Comparison of ENCODE assay signal across 8 mouse cellular contexts in genomic region chr6:87335935-87336295, GRCm38 (mm10). TPM values are rescaled to one million over a fixed set of nuclear protein-coding genes. Genes with fewer than 3 reads are reported as not detected.
A peak's percentile ranks its signal among the peaks of the same experiment; 100 is the strongest.
DNase-seq lines count a peak whose midpoint lies in the region; ATAC-seq lines count a peak whose summit lies in the region.
"Had no signal": no experiment of that assay in that cellular context is flagged by ENCODE, and none has a peak within 500 bp of the region (broad histone marks: within the 10 kb centered on the region; RNA-seq: fewer than 3 reads in every experiment).

No protein-coding gene starts in this region.

- H3K9ac ChIP-seq in kidney, embryonic 16.5 days (replicated peaks; ENCODE audit: low read length) = no peak overlapping the region
- no peak overlapping the region; the same call in 1 of the 2 replicates for H3K9ac ChIP-seq in embryonic facial prominence, embryonic 14.5 days (ENCODE audit: low read depth, low read length)
- no peak overlapping the region for H3K9ac ChIP-seq in intestine, embryonic 14.5 days (ENCODE audit: low read length)
- H3K9ac ChIP-seq in midbrain, embryonic 16.5 days (ENCODE audit: low read depth, low read length) = no peak overlapping the region

- peaks cover 3% of the 10 kb centered on the region; the same call in 1 of the 2 replicates for H3K27me3 ChIP-seq in kidney, embryonic 16.5 days (ENCODE audit: insufficient read depth, low read length)
- no peaks in the 10 kb centered on the region for H3K27me3 ChIP-seq in embryonic facial prominence, embryonic 14.5 days (replicated peaks; ENCODE audit: control insufficient read depth, insufficient read depth, low read length)
- H3K27me3 ChIP-seq in intestine, embryonic 14.5 days (replicated peaks; ENCODE audit: control insufficient read depth, insufficient read depth, low read length) = no peaks in the 10 kb centered on the region
- H3K27me3 ChIP-seq in midbrain, embryonic 16.5 days (ENCODE audit: control insufficient read depth, insufficient read depth, low read depth, low read length) = no peaks in the 10 kb centered on the region

- H3K4me2 ChIP-seq in kidney, embryonic 16.5 days (replicated peaks; ENCODE audit: low read depth, low read length) = peak overlapping the region; percentile 91; the same call in 1 of the 2 replicates
- H3K4me2 ChIP-seq in embryonic facial prominence, embryonic 14.5 days (ENCODE audit: low read depth, low read length) = peak overlapping the region; percentile 83; the same call in 1 of the 2 replicates
- H3K4me2 ChIP-seq in intestine, embryonic 14.5 days (ENCODE audit: low read length) = peak overlapping the region; percentile 64; the same call in 1 of the 2 replicates
- H3K4me2 ChIP-seq in midbrain, embryonic 16.5 days (ENCODE audit: low read length) = no peak overlapping the region

- H3K9me3 ChIP-seq in kidney, embryonic 16.5 days (ENCODE audit: low read length) = no peaks in the 10 kb centered on the region
- H3K9me3 ChIP-seq in embryonic facial prominence, embryonic 14.5 days (ENCODE audit: control insufficient read depth, low read length) = no peaks in the 10 kb centered on the region
- no peaks in the 10 kb centered on the region for H3K9me3 ChIP-seq in intestine, embryonic 14.5 days (ENCODE audit: control insufficient read depth, low read length)
- H3K9me3 ChIP-seq in midbrain, embryonic 16.5 days (replicated peaks; ENCODE audit: control insufficient read depth, low read length, poor library complexity, severe bottlenecking) = no peaks in the 10 kb centered on the region

- peak overlapping the region; percentile 79 for H3K4me3 ChIP-seq in kidney, embryonic 16.5 days (ENCODE audit: low read length)
- H3K4me3 ChIP-seq in embryonic facial prominence, embryonic 14.5 days (ENCODE audit: low read depth, low read length) = no peak overlapping the region; the same call in 1 of the 2 replicates
- H3K4me3 ChIP-seq in intestine, embryonic 14.5 days (ENCODE audit: low read depth, low read length) = no peak overlapping the region; the same call in 1 of the 2 replicates
- H3K4me3 ChIP-seq in midbrain, embryonic 16.5 days (ENCODE audit: low read depth, low read length) = no peak overlapping the region

- no peak for ATAC-seq in kidney, embryonic 16.5 days (ENCODE audit: low FRiP score, low TSS enrichment)
- ATAC-seq in embryonic facial prominence, embryonic 14.5 days (ENCODE audit: low read depth) = no peak
- ATAC-seq in intestine, embryonic 14.5 days (replicated peaks; ENCODE audit: low FRiP score, low TSS enrichment, low read depth) = no peak; the same call in 1 of the 2 replicates
- ATAC-seq in midbrain, embryonic 16.5 days = peak; percentile 18; the same call in 1 of the 2 replicates

- peaks cover 21% of the 10 kb centered on the region for H3K4me1 ChIP-seq in kidney, embryonic 16.5 days (ENCODE audit: insufficient read depth, low read length)
- peaks cover 19% of the 10 kb centered on the region for H3K4me1 ChIP-seq in embryonic facial prominence, embryonic 14.5 days (ENCODE audit: control insufficient read depth, insufficient read depth, low read length)
- peaks cover 11% of the 10 kb centered on the region; the same call in 1 of the 2 replicates for H3K4me1 ChIP-seq in intestine, embryonic 14.5 days (replicated peaks; ENCODE audit: control insufficient read depth, insufficient read depth, low read length)
- peaks cover 10% of the 10 kb centered on the region; the same call in 1 of the 2 replicates for H3K4me1 ChIP-seq in midbrain, embryonic 16.5 days (ENCODE audit: control insufficient read depth, insufficient read depth, low read length)

- WGBS in kidney, embryonic 16.5 days = 28% methylated on average over 6 of the region's 6 CpGs
- 27% methylated on average over 6 of the region's 6 CpGs for WGBS in embryonic facial prominence, embryonic 14.5 days
- 24% methylated on average over 6 of the region's 6 CpGs for WGBS in intestine, embryonic 14.5 days
- 39% methylated on average over 6 of the region's 6 CpGs for WGBS in midbrain, embryonic 16.5 days

- DNase-seq in kidney, postnatal 14 days = no peak
- DNase-seq in embryonic facial prominence, embryonic 14.5 days (ENCODE audit: low spot score) = no peak
- DNase-seq in intestine, embryonic 14.5 days (ENCODE audit: low spot score) = no peak
- no peak for DNase-seq in right cerebral cortex, adult 2 months (ENCODE audit: low spot score in 2 of 2)
- DNase-seq in thymus, postnatal 10 days (ENCODE audit: low spot score in 2 of 2) = no peak

- no peaks in the 10 kb centered on the region for H3K36me3 ChIP-seq in kidney, embryonic 16.5 days (ENCODE audit: insufficient read depth, low read length)
- H3K36me3 ChIP-seq in embryonic facial prominence, embryonic 14.5 days (ENCODE audit: control insufficient read depth, insufficient read depth, low read length) = no peaks in the 10 kb centered on the region
- H3K36me3 ChIP-seq in intestine, embryonic 14.5 days (ENCODE audit: control insufficient read depth, insufficient read depth, low read length) = no peaks in the 10 kb centered on the region
- H3K36me3 ChIP-seq in midbrain, embryonic 16.5 days (ENCODE audit: control insufficient read depth, insufficient read depth, low read length) = no peaks in the 10 kb centered on the region

- no peak overlapping the region for H3K27ac ChIP-seq in kidney, embryonic 16.5 days (ENCODE audit: low read length)
- no peak overlapping the region for H3K27ac ChIP-seq in embryonic facial prominence, embryonic 14.5 days (replicated peaks; ENCODE audit: low read depth, low read length)
- no peak overlapping the region for H3K27ac ChIP-seq in intestine, embryonic 14.5 days (ENCODE audit: low read depth)
- no peak overlapping the region for H3K27ac ChIP-seq in midbrain, embryonic 16.5 days (ENCODE audit: low read length)

RNA-seq across cellular contexts. Expression of gene Antxr1, which starts 0.3 kb away (rescaled TPM):
- polyA plus RNA-seq in kidney, embryonic 16.5 days (2015; fragmentation: Nextera tagmentation; extraction: Ambion mirVana) = 5.2 and 5.5 TPM in 2 replicates
- 28.6 and 29.1 TPM in 2 replicates for polyA plus RNA-seq in embryonic facial prominence, embryonic 14.5 days (2014; fragmentation: Nextera tagmentation; extraction: Ambion mirVana)
- 8.5 and 9.2 TPM in 2 replicates for polyA plus RNA-seq in intestine, embryonic 14.5 days (2014; fragmentation: Nextera tagmentation; extraction: Ambion mirVana)
- polyA plus RNA-seq in midbrain, embryonic 16.5 days (2015; fragmentation: Nextera tagmentation; extraction: Ambion mirVana) = 2.7 and 3.0 TPM in 2 replicates

RNA-seq across cellular contexts. Expression of gene Gkn1, which starts 14.8 kb away (rescaled TPM):
- not detected in 2 replicates for polyA plus RNA-seq in kidney, embryonic 16.5 days (2015; fragmentation: Nextera tagmentation; extraction: Ambion mirVana)
- 0.28 TPM in 1 of 2 replicates, not detected in the other for polyA plus RNA-seq in embryonic facial prominence, embryonic 14.5 days (2014; fragmentation: Nextera tagmentation; extraction: Ambion mirVana)
- polyA plus RNA-seq in intestine, embryonic 14.5 days (2014; fragmentation: Nextera tagmentation; extraction: Ambion mirVana) = 0.34 and 0.66 TPM in 2 replicates
- not detected in 2 replicates for polyA plus RNA-seq in midbrain, embryonic 16.5 days (2015; fragmentation: Nextera tagmentation; extraction: Ambion mirVana)
- polyA plus RNA-seq: spleen, adult 2 months had no signal

RNA-seq across cellular contexts. Expression of gene Gkn2, which starts 37.2 kb away (rescaled TPM):
- not detected in 2 replicates for polyA plus RNA-seq in kidney, embryonic 16.5 days (2015; fragmentation: Nextera tagmentation; extraction: Ambion mirVana)
- not detected in 2 replicates for polyA plus RNA-seq in embryonic facial prominence, embryonic 14.5 days (2014; fragmentation: Nextera tagmentation; extraction: Ambion mirVana)
- 1.6 TPM in 1 of 2 replicates, not detected in the other for polyA plus RNA-seq in intestine, embryonic 14.5 days (2014; fragmentation: Nextera tagmentation; extraction: Ambion mirVana)
- not detected in 2 replicates for polyA plus RNA-seq in midbrain, embryonic 16.5 days (2015; fragmentation: Nextera tagmentation; extraction: Ambion mirVana)
- polyA plus RNA-seq: spleen, adult 2 months had no signal

RNA-seq across cellular contexts. Expression of gene Gkn3, which starts 52.8 kb away (rescaled TPM):
- 0.35 and 0.56 TPM in 2 replicates for polyA plus RNA-seq in kidney, embryonic 16.5 days (2015; fragmentation: Nextera tagmentation; extraction: Ambion mirVana)
- polyA plus RNA-seq in embryonic facial prominence, embryonic 14.5 days (2014; fragmentation: Nextera tagmentation; extraction: Ambion mirVana) = 1.2 TPM in 2 replicates
- 0.65 and 1.2 TPM in 2 replicates for polyA plus RNA-seq in intestine, embryonic 14.5 days (2014; fragmentation: Nextera tagmentation; extraction: Ambion mirVana)
- polyA plus RNA-seq in midbrain, embryonic 16.5 days (2015; fragmentation: Nextera tagmentation; extraction: Ambion mirVana) = 0.76 and 0.88 TPM in 2 replicates
- polyA plus RNA-seq: spleen, adult 2 months had no signal
